Mouse (Mus musculus) myocyte (in vitro differentiated cells): Measurements from ENCODE around the gene Mrpl43.

Source experiments
- CEBPB ChIP-seq: IDR thresholded peaks from 2 replicates; pipeline ENCODE4 v1.6.1; 2011; ENCODE audit warnings: mild to moderate bottlenecking, moderate library complexity; ENCODE audit not compliant: poor library complexity, insufficient read depth, severe bottlenecking
- E2F4 ChIP-seq: IDR thresholded peaks from one replicate; pipeline ENCODE4 v1.6.1; 2011; ENCODE audit warnings: mild to moderate bottlenecking, control low read depth, moderate library complexity; ENCODE audit not compliant: insufficient read depth
- MAX ChIP-seq: IDR thresholded peaks from one replicate; pipeline ENCODE4 v1.6.1; 2011; ENCODE audit warnings: low read depth, mild to moderate bottlenecking, control low read depth
- MYOG ChIP-seq, 3 experiments: IDR thresholded peaks; one replicate each; pipeline ENCODE4 v1.6.1; 2011; ENCODE audit warnings: control low read depth in 2 of 3, low read depth in 2 of 3, mild to moderate bottlenecking in 2 of 3; ENCODE audit not compliant: insufficient read length in 2 of 3, control insufficient read depth in 1 of 3, insufficient read depth in 1 of 3
- POLR2A ChIP-seq: IDR thresholded peaks from one replicate; pipeline ENCODE4 v1.6.1; 2011; ENCODE audit warnings: low read depth, mild to moderate bottlenecking, control low read depth, moderate library complexity; ENCODE audit not compliant: insufficient read length
- POLR2AphosphoS2 ChIP-seq: IDR thresholded peaks from one replicate; pipeline ENCODE4 v1.6.1; 2011; ENCODE audit warnings: low read depth, control low read depth; ENCODE audit not compliant: insufficient read length
- REST ChIP-seq: IDR thresholded peaks from one replicate; pipeline ENCODE4 v1.6.1; 2011; ENCODE audit warnings: mild to moderate bottlenecking, control low read depth, moderate library complexity; ENCODE audit not compliant: insufficient read depth, insufficient read length
- SRF ChIP-seq: IDR thresholded peaks from one replicate; pipeline ENCODE4 v1.6.1; 2011; ENCODE audit warnings: low read depth; ENCODE audit not compliant: control insufficient read depth, insufficient read length
- TCF12 ChIP-seq: IDR thresholded peaks from one replicate; pipeline ENCODE4 v1.6.1; 2011; ENCODE audit warnings: mild to moderate bottlenecking, control low read depth; ENCODE audit not compliant: poor library complexity, insufficient read depth, severe bottlenecking
- TCF3 ChIP-seq: IDR thresholded peaks from one replicate; pipeline ENCODE4 v1.6.1; 2011; ENCODE audit warnings: low read depth, control low read depth; ENCODE audit not compliant: insufficient read length
- USF1 ChIP-seq: IDR thresholded peaks from one replicate; pipeline ENCODE4 v1.6.1; 2011; ENCODE audit warnings: low read depth, mild to moderate bottlenecking, control low read depth, moderate library complexity

- TF ChIP-seq MYOG (IDR thresholded peaks at IDR 0.05; ENCODE audit: control insufficient read depth in 1 of 3, insufficient read depth in 1 of 3, insufficient read length in 2 of 3, low read depth in 2 of 3) (no peak), USF1 (no peak), POLR2A (no peak), POLR2AphosphoS2 (no peak), E2F4 (no peak), CEBPB (no peak), MAX (no peak), SRF (no peak), TCF12 (no peak), REST (no peak), TCF3 (no peak)
Observed at GRCm38 (mm10) chr19:44965978-44966377, 40.3 kb downstream of the Mrpl43 start.
